Mouse (Mus musculus) MEL (cell line): ENCODE measurements around the gene H2-Oa. TPM values are rescaled to one million over a fixed set of nuclear protein-coding genes. Genes with fewer than 3 reads are reported as not detected.
A peak's percentile ranks its signal among the peaks of the same experiment; 100 is the strongest.

Source experiments
- DNase-seq: peaks from one replicate; pipeline ENCODE4 v3.0.0; 2011; ENCODE audit warnings: low read depth, low spot score
- H3K27ac ChIP-seq: 2 replicates; pipeline ENCODE4 v1.5.1; 2012; ENCODE audit warnings: low read depth, mild to moderate bottlenecking, control low read depth, low read length, moderate library complexity; ENCODE audit not compliant: control insufficient read depth
- H3K27me3 ChIP-seq, 2 experiments: fragments of 150-350 bp in 1 of 2; sonication (generic) in 1 of 2; 2 replicates each; pipeline ENCODE4 v1.6.1; 2012; ENCODE audit warnings: low read length in 2 of 2, mild to moderate bottlenecking in 2 of 2, improper control_type of control experiment in 1 of 2, moderate library complexity in 1 of 2; ENCODE audit not compliant: insufficient read depth in 2 of 2, control insufficient read depth in 1 of 2
- H3K36me3 ChIP-seq, 2 experiments: 2 replicates each; pipeline ENCODE4 v1.6.1; 2012 to 2014; ENCODE audit warnings: low read length in 2 of 2, improper control_type of control experiment in 1 of 2, inconsistent platforms in 1 of 2, mild to moderate bottlenecking in 1 of 2; ENCODE audit not compliant: insufficient read depth in 2 of 2, control insufficient read depth in 1 of 2
- H3K4me1 ChIP-seq, 2 experiments: fragments of 150-350 bp in 1 of 2; sonication (generic) in 1 of 2; 2 replicates each; pipeline ENCODE4 v1.6.1; 2012; ENCODE audit warnings: low read length in 2 of 2, improper control_type of control experiment in 1 of 2, mild to moderate bottlenecking in 1 of 2; ENCODE audit not compliant: insufficient read depth in 2 of 2, control insufficient read depth in 1 of 2
- H3K4me3 ChIP-seq, 2 experiments: fragments of 150-350 bp in 1 of 2; sonication (generic) in 1 of 2; 2 replicates each; pipeline ENCODE4 v1.5.1; 2012; ENCODE audit warnings: low read depth in 2 of 2, low read length in 2 of 2, mild to moderate bottlenecking in 2 of 2, moderate library complexity in 2 of 2, control low read depth in 1 of 2, improper control_type of control experiment in 1 of 2; ENCODE audit not compliant: control insufficient read depth in 1 of 2, insufficient read depth in 1 of 2
- H3K79me2 ChIP-seq: 2 replicates; pipeline ENCODE4 v1.6.1; 2012; ENCODE audit warnings: mild to moderate bottlenecking, low read length, moderate library complexity; ENCODE audit not compliant: control insufficient read depth, poor library complexity, insufficient read depth
- H3K9ac ChIP-seq: 2 replicates; pipeline ENCODE4 v1.6.1; 2012; ENCODE audit warnings: low read depth, mild to moderate bottlenecking, control low read depth, low read length, moderate library complexity; ENCODE audit not compliant: control insufficient read depth, poor library complexity, severe bottlenecking
- H3K9me3 ChIP-seq: fragments of 150-350 bp; sonication (generic); replicated peaks from 2 replicates; pipeline ENCODE4 v1.6.1; 2012; ENCODE audit warnings: mild to moderate bottlenecking, low read length, improper control_type of control experiment, moderate library complexity; ENCODE audit not compliant: insufficient read depth
- BHLHE40 ChIP-seq: IDR thresholded peaks from 2 replicates; pipeline ENCODE4 v1.6.1; 2012; ENCODE audit warnings: low read depth, mild to moderate bottlenecking, inconsistent platforms, low read length, improper control_type of control experiment, borderline replicate concordance
- CTCF ChIP-seq, 3 experiments: IDR thresholded peaks in 2 of 3; conservative IDR thresholded peaks in 1 of 3; 2 replicates each; pipeline ENCODE4 v1.5.1; 2011 to 2012; ENCODE audit warnings: low read length in 3 of 3, low read depth in 2 of 3, mild to moderate bottlenecking in 2 of 3, improper control_type of control experiment in 1 of 3, inconsistent platforms in 1 of 3, mixed read lengths in 1 of 3, moderate library complexity in 1 of 3; ENCODE audit not compliant: control insufficient read depth in 1 of 3, insufficient read depth in 1 of 3, poor library complexity in 1 of 3, severe bottlenecking in 1 of 3
- ETS1 ChIP-seq: IDR thresholded peaks from 2 replicates; pipeline ENCODE4 v1.6.1; 2012; ENCODE audit warnings: low read depth, mild to moderate bottlenecking, inconsistent platforms, low read length, improper control_type of control experiment, moderate library complexity
- HCFC1 ChIP-seq: IDR thresholded peaks from 2 replicates; pipeline ENCODE4 v1.6.1; 2012; ENCODE audit warnings: low read depth, mild to moderate bottlenecking, inconsistent platforms, low read length, improper control_type of control experiment, moderate library complexity
- JUND ChIP-seq: IDR thresholded peaks from 2 replicates; pipeline ENCODE4 v1.6.1; 2011; ENCODE audit warnings: low read depth, mild to moderate bottlenecking, improper control_type of control experiment, low read length
- KAT2A ChIP-seq: conservative IDR thresholded peaks from 2 replicates; pipeline ENCODE4 v1.6.1; 2012; ENCODE audit warnings: low read depth, low read length, improper control_type of control experiment, inconsistent platforms
- MAFK ChIP-seq: IDR thresholded peaks from 2 replicates; pipeline ENCODE4 v1.6.1; 2011; ENCODE audit warnings: low read depth, mild to moderate bottlenecking, low read length, improper control_type of control experiment, borderline replicate concordance
- MAX ChIP-seq: IDR thresholded peaks from 2 replicates; pipeline ENCODE4 v1.6.1; 2011; ENCODE audit warnings: low read length, improper control_type of control experiment
- MAZ ChIP-seq: IDR thresholded peaks from 2 replicates; pipeline ENCODE4 v1.6.1; 2012; ENCODE audit warnings: low read depth, mild to moderate bottlenecking, inconsistent platforms, low read length, improper control_type of control experiment
- MXI1 ChIP-seq: IDR thresholded peaks from 2 replicates; pipeline ENCODE4 v1.6.1; 2011; ENCODE audit warnings: mild to moderate bottlenecking, low read depth, low read length, improper control_type of control experiment
- MYB ChIP-seq: IDR thresholded peaks from 2 replicates; pipeline ENCODE4 v1.6.1; 2011; ENCODE audit warnings: mild to moderate bottlenecking, low read depth, low read length, improper control_type of control experiment
- MYC ChIP-seq: IDR thresholded peaks from 2 replicates; pipeline ENCODE4 v1.6.1; 2011; ENCODE audit warnings: low read depth, mild to moderate bottlenecking, low read length, improper control_type of control experiment, moderate library complexity
- NELFE ChIP-seq: IDR thresholded peaks from 2 replicates; pipeline ENCODE4 v1.6.1; 2011; ENCODE audit warnings: low read depth, low read length, improper control_type of control experiment
- POLR2A ChIP-seq, 2 experiments: IDR thresholded peaks; 2 replicates each; pipeline ENCODE4 v1.6.1; 2011 to 2012; ENCODE audit warnings: low read length in 2 of 2, mild to moderate bottlenecking in 2 of 2, control low read depth in 1 of 2, improper control_type of control experiment in 1 of 2, low read depth in 1 of 2, moderate library complexity in 1 of 2; ENCODE audit not compliant: control insufficient read depth in 1 of 2, insufficient read depth in 1 of 2, poor library complexity in 1 of 2
- POLR2AphosphoS2 ChIP-seq: IDR thresholded peaks from 2 replicates; pipeline ENCODE4 v1.6.1; 2011; ENCODE audit warnings: low read length, improper control_type of control experiment
- RAD21 ChIP-seq: IDR thresholded peaks from 2 replicates; pipeline ENCODE4 v1.6.1; 2011; ENCODE audit warnings: mild to moderate bottlenecking, low read depth, low read length, improper control_type of control experiment
- RCOR1 ChIP-seq: IDR thresholded peaks from 2 replicates; pipeline ENCODE4 v1.6.1; 2012; ENCODE audit warnings: low read depth, mild to moderate bottlenecking, inconsistent platforms, low read length, improper control_type of control experiment
- SMC3 ChIP-seq: IDR thresholded peaks from 2 replicates; pipeline ENCODE4 v1.6.1; 2011; ENCODE audit warnings: low read depth, low read length, improper control_type of control experiment
- TAL1 ChIP-seq: IDR thresholded peaks from 2 replicates; pipeline ENCODE4 v1.6.1; 2012; ENCODE audit warnings: mild to moderate bottlenecking, inconsistent platforms, low read length, moderate library complexity, mixed read lengths
- USF1 ChIP-seq: IDR thresholded peaks from 2 replicates; pipeline ENCODE4 v1.6.1; 2014; ENCODE audit warnings: low read depth, mild to moderate bottlenecking, inconsistent platforms, low read length, improper control_type of control experiment, moderate library complexity
- ZC3H11A ChIP-seq: IDR thresholded peaks from 2 replicates; pipeline ENCODE4 v1.6.1; 2012; ENCODE audit warnings: low read depth, mild to moderate bottlenecking, inconsistent platforms, low read length, improper control_type of control experiment
- ZKSCAN1 ChIP-seq: IDR thresholded peaks from 2 replicates; pipeline ENCODE4 v1.6.1; 2012; ENCODE audit warnings: low read depth, mild to moderate bottlenecking, inconsistent platforms, low read length, improper control_type of control experiment, moderate library complexity
- ZNF384 ChIP-seq: IDR thresholded peaks from 2 replicates; pipeline ENCODE4 v1.6.1; 2012; ENCODE audit warnings: low read depth, mild to moderate bottlenecking, inconsistent platforms, low read length, improper control_type of control experiment
- polyA plus RNA-seq, 2 experiments: library from polyadenylated mRNA; stranded (reverse) in 1 of 2; unstranded in 1 of 2; fragments of >175 nt in 1 of 2; fragments of >200 nt in 1 of 2; gene quantifications; 2 replicates each; pipeline versions ENCODE4 v1.2.1 to v1.2.4; 2012; ENCODE audit warnings: low replicate concordance in 2 of 2, low read depth in 1 of 2; ENCODE audit not compliant: insufficient read length in 2 of 2, insufficient read depth in 1 of 2, missing spikeins in 1 of 2
- total RNA-seq: library from RNA; depleted of rRNA; stranded (reverse); fragments of 300-350 nt; gene quantifications from 2 replicates; pipeline ENCODE4 v1.2.3, GENCODE M21; 2012

H2-Oa gene
- total and polyA plus RNA-seq, 3 experiments: 2.2 to 3.9 TPM; not detected in 1

- no peaks in the 10 kb centered on the region for H3K27me3 ChIP-seq
- peak; percentile 57 for DNase-seq
- H3K36me3 ChIP-seq: peaks cover 0 to 11% of the 10 kb centered on the region in 2 experiments; a peak in 2 of 4 replicates
- no peaks in the 10 kb centered on the region for H3K9me3 ChIP-seq
- peaks cover 50% of the 10 kb centered on the region for H3K79me2 ChIP-seq
- H3K27ac ChIP-seq: peak overlapping the region; percentile 84
- peak overlapping the region; percentile 59 to 67 for H3K4me3 ChIP-seq
- no peak for TF ChIP-seq RCOR1
- TF ChIP-seq ZNF384: no peak
- no peak for TF ChIP-seq SMC3
- TF ChIP-seq CTCF (IDR thresholded peaks at IDR 0.05 in 2 of 3, conservative IDR thresholded peaks at IDR 0.05 in 1 of 3; ENCODE audit: control insufficient read depth in 1 of 3, insufficient read depth in 1 of 3, low read depth in 2 of 3, low read length in 3 of 3, poor library complexity in 1 of 3, severe bottlenecking in 1 of 3): no peak
- no peak for TF ChIP-seq ETS1
- no peak for TF ChIP-seq ZKSCAN1
- TF ChIP-seq MAZ: no peak
- no peak for TF ChIP-seq MYB
- TF ChIP-seq HCFC1: no peak
- TF ChIP-seq KAT2A: no peak
- TF ChIP-seq POLR2AphosphoS2: no peak
- TF ChIP-seq JUND: no peak
- no peak for TF ChIP-seq BHLHE40
- TF ChIP-seq NELFE: no peak
- no peak for TF ChIP-seq MXI1
- no peak for TF ChIP-seq ZC3H11A
- no peak for TF ChIP-seq MAFK
- TF ChIP-seq MYC: no peak
- TF ChIP-seq MAX: no peak
- H3K9ac ChIP-seq: peak overlapping the region; percentile 91
- peaks cover 3 to 23% of the 10 kb centered on the region in 2 experiments for H3K4me1 ChIP-seq
Measured at GRCm38 (mm10) chr17:34123518-34123917, 31.4 kb downstream of the H2-Oa start.

GRCm38 (mm10) chr17:34124649-34125048 lies 32.5 kb downstream of the H2-Oa start:
- Histone ChIP-seq H3K79me2 (peaks cover 41% of the 10 kb centered on the region), H3K4me3 (no peak overlapping the region), H3K27me3 (no peaks in the 10 kb centered on the region)
- DNase-seq: peak; percentile 59
- TF ChIP-seq ZNF384 (no peak), BHLHE40 (no peak), TAL1 (peak; percentile 31; the same call in 1 of the 2 replicates), POLR2A (IDR thresholded peaks at IDR 0.05; ENCODE audit: control insufficient read depth in 1 of 2, insufficient read depth in 1 of 2, low read depth in 1 of 2, low read length in 2 of 2, poor library complexity in 1 of 2) (0 out of 4 replicates have a peak, but pooled peaks of 1 of the 2 experiments have one; percentile 20), RAD21 (no peak), USF1 (peak; percentile 60)
- TF ChIP-seq, all 39 proteins: peak for 3
- Histone ChIP-seq H3K27ac (no peak overlapping the region), H3K4me1 (peaks cover 3 to 23% of the 10 kb centered on the region in 2 experiments), H3K36me3 (peaks cover 0 to 11% of the 10 kb centered on the region in 2 experiments; a peak in 2 of 4 replicates), H3K9ac (no peak overlapping the region), H3K9me3 (no peaks in the 10 kb centered on the region)
